8 mouse cellular contexts compared by ENCODE assay signal in the genomic region with DNA sequence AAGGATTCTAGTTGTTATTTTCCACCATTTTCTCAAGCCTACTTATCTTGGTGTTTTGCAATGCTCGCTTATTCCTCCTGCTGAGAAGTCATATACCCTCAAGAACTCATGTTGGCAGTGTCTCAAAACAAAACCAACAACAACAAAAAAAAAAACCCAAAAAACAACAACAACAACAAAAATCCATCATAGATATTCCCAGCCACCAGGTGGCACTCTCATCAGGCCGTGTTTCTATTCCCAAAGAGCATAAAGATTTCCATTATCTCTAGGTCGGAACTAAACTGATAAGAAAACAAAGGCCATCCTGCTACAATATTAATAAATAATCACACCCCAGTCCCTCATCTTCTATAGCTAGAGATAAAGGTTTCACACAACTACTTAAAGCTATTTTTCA.
DNase-seq lines count a peak whose midpoint lies in the region; ATAC-seq and TF ChIP-seq lines count a peak whose summit lies in the region.

No protein-coding gene starts in this region.

- no peak for TF ChIP-seq EP300 in lung, postnatal 0 days (IDR thresholded peaks at IDR 0.05)

- H3K4me3 ChIP-seq in layer of hippocampus, adult 2 months, result no peak overlapping the region
- no peak overlapping the region for H3K4me3 ChIP-seq in lung, postnatal 0 days (ENCODE audit: low read depth, low read length)

- DNase-seq in adrenal gland, postnatal 25 days, result peak; percentile 20
- DNase-seq in adrenal gland, postnatal 4 days (ENCODE audit: low spot score in 2 of 2), result no peak
- no peak for DNase-seq in layer of hippocampus, adult 2 months (ENCODE audit: low spot score in 2 of 2)
- no peak for DNase-seq in layer of hippocampus, adult 18-20 months (ENCODE audit: low spot score in 2 of 2)
- peak; percentile 58 for DNase-seq in R1 (ENCODE audit: low read depth, low spot score)
- peak; percentile 17 for DNase-seq in lung, postnatal 0 days (ENCODE audit: low spot score)
- DNase-seq in ovary, postnatal 14 days (ENCODE audit: low spot score), result no peak
- no peak for DNase-seq in thymus, postnatal 36 days

- H3K4me2 ChIP-seq in lung, postnatal 0 days (replicated peaks; ENCODE audit: low read depth, low read length), result no peak overlapping the region

- peak overlapping the region; percentile 0; the same call in 1 of the 2 replicates for H3K27ac ChIP-seq in layer of hippocampus, adult 2 months
- H3K27ac ChIP-seq in lung, postnatal 0 days (ENCODE audit: low read length), result no peak overlapping the region

- H3K36me3 ChIP-seq in lung, postnatal 0 days (ENCODE audit: insufficient read depth, low read length), result peaks cover 32% of the 10 kb centered on the region

- H3K9ac ChIP-seq in lung, postnatal 0 days (replicated peaks; ENCODE audit: low read depth), result no peak overlapping the region

- TF ChIP-seq CTCF in layer of hippocampus, adult 2 months (conservative IDR thresholded peaks at IDR 0.05), result peak; percentile 87
- peak; percentile 66 for TF ChIP-seq CTCF in lung, postnatal 0 days (IDR thresholded peaks at IDR 0.05)

- WGBS in lung, postnatal 0 days, result 55% methylated on average over 3 of the region's 3 CpGs

- no peaks in the 10 kb centered on the region for H3K27me3 ChIP-seq in lung, postnatal 0 days (replicated peaks; ENCODE audit: insufficient read depth, low read length)

- H3K4me1 ChIP-seq in lung, postnatal 0 days (ENCODE audit: insufficient read depth, low read depth, low read length), result no peaks in the 10 kb centered on the region

- ATAC-seq in lung, postnatal 0 days, result no peak

- H3K9me3 ChIP-seq in lung, postnatal 0 days (ENCODE audit: low read length), result no peaks in the 10 kb centered on the region

Comparison
In these comparisons a context has a peak if more than half of its experiments do, and no peak if none do; other contexts are left out.
1. DNase-seq: peak in adrenal gland, postnatal 25 days (single experiment), R1 (single experiment) and lung, postnatal 0 days (single experiment); none in adrenal gland, postnatal 4 days (0 of 2), layer of hippocampus, adult 2 months (0 of 2), layer of hippocampus, adult 18-20 months (0 of 2), ovary, postnatal 14 days (single experiment) and thymus, postnatal 36 days (0 of 2).